Mouse (Mus musculus): ENCODE results near the gene Abi2. TPM values are rescaled to one million over a fixed set of nuclear protein-coding genes. Genes with fewer than 3 reads are reported as not detected.

Gene Abi2
- polyA plus RNA-seq (2014; fragmentation: Nextera tagmentation; extraction: Ambion mirVana), result 17.1 and 18.6 TPM in 2 replicates

GRCm38 (mm10) chr1:60409168-60409828, at the start of gene Abi2:
Abi2 (plus strand) TSS chr1:60409619.
- Histone ChIP-seq H3K36me3 (ENCODE audit: control insufficient read depth, insufficient read depth, low read length) (no peaks in the 10 kb centered on the region), H3K4me3 (ENCODE audit: low read depth, low read length) (peak within 1 kb of the TSS; percentile 97), H3K27me3 (replicated peaks; ENCODE audit: control insufficient read depth, insufficient read depth, low read length) (no peaks in the 10 kb centered on the region), H3K9ac (ENCODE audit: low read depth, low read length) (peak within 1 kb of the TSS; percentile 94), H3K4me2 (ENCODE audit: low read depth, low read length) (peak within 1 kb of the TSS; percentile 62), H3K9me3 (ENCODE audit: control insufficient read depth, low read length) (no peaks in the 10 kb centered on the region), H3K4me1 (ENCODE audit: control insufficient read depth, insufficient read depth, low read length) (peaks cover 17% of the 10 kb centered on the region), H3K27ac (replicated peaks; ENCODE audit: low read depth, low read length) (peak within 1 kb of the TSS; percentile 94)
- DNase-seq (ENCODE audit: low spot score) (peak; percentile 94), ATAC-seq (ENCODE audit: low read depth) (peak; percentile 93)
- WGBS, result 0% methylated on average over 16 of the region's 69 CpGs

GRCm38 (mm10) chr1:60361626-60362025, 47.8 kb upstream of the Abi2 start:
- no peak overlapping the region for H3K4me3 ChIP-seq (ENCODE audit: low read depth, low read length)
- H3K27me3 ChIP-seq (replicated peaks; ENCODE audit: control insufficient read depth, insufficient read depth, low read length), result no peaks in the 10 kb centered on the region
- H3K9ac ChIP-seq (ENCODE audit: low read depth, low read length), result no peak overlapping the region
- peaks cover 23% of the 10 kb centered on the region for H3K36me3 ChIP-seq (ENCODE audit: control insufficient read depth, insufficient read depth, low read length)
- DNase-seq (ENCODE audit: low spot score) (no peak), ATAC-seq (ENCODE audit: low read depth) (no peak)
- no peaks in the 10 kb centered on the region for H3K4me1 ChIP-seq (ENCODE audit: control insufficient read depth, insufficient read depth, low read length)
- H3K9me3 ChIP-seq (ENCODE audit: control insufficient read depth, low read length), result no peaks in the 10 kb centered on the region
- H3K4me2 ChIP-seq (ENCODE audit: low read depth, low read length), result no peak overlapping the region
- WGBS, result 93% methylated on average over 1 of the region's 1 CpGs
- no peak overlapping the region for H3K27ac ChIP-seq (replicated peaks; ENCODE audit: low read depth, low read length)

DNA sequence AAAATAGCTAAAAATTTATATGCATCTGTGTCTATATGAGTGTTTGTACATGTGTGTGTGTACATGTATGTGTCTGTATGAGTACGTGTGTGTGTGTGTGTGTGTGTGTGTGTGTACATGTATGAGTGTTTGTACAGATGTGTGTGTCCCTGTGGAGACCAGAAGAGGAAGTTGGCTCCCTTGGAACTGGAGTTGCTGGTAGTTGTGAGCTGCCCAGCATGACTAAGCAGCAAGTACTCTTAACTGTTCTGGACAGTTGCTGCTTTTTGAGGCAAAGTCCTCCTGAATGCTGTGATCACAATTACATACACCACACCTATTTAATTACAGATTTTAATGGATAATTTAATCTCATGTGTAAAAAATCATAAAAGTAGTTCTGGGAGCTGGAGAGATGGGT, 32.9 kb upstream of the Abi2 start:
- Histone ChIP-seq H3K27me3 (replicated peaks; ENCODE audit: control insufficient read depth, insufficient read depth, low read length) (no peaks in the 10 kb centered on the region), H3K36me3 (ENCODE audit: control insufficient read depth, insufficient read depth, low read length) (peaks cover 47% of the 10 kb centered on the region), H3K4me2 (ENCODE audit: low read depth, low read length) (no peak overlapping the region), H3K9ac (ENCODE audit: low read depth, low read length) (no peak overlapping the region), H3K9me3 (ENCODE audit: control insufficient read depth, low read length) (no peaks in the 10 kb centered on the region), H3K4me1 (ENCODE audit: control insufficient read depth, insufficient read depth, low read length) (no peaks in the 10 kb centered on the region), H3K4me3 (ENCODE audit: low read depth, low read length) (no peak overlapping the region), H3K27ac (replicated peaks; ENCODE audit: low read depth, low read length) (no peak overlapping the region)
- DNase-seq (ENCODE audit: low spot score) (no peak), ATAC-seq (ENCODE audit: low read depth) (no peak)
- WGBS, result 96% methylated on average over 1 of the region's 1 CpGs

DNA sequence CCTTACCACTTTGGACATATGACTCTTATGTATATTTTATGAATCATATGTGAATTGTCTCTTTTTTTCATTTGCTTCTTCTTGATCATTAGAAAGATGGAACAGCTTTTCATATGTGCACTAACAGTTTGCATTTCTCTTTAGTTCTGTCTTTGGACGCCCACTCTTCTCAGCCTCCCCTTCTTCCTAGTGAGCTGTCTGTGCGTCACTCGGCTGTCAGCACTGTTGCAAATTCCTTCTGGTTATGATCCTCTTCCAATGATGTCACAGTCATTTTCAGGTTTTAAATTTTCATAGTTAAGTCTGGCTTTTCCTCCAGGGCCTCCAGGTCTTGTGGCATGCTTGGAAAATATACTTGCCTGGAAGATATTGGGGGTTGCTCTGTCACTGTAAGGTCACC, 27.5 kb upstream of the Abi2 start:
- Histone ChIP-seq H3K9me3 (ENCODE audit: control insufficient read depth, low read length) (no peaks in the 10 kb centered on the region), H3K27me3 (replicated peaks; ENCODE audit: control insufficient read depth, insufficient read depth, low read length) (no peaks in the 10 kb centered on the region), H3K9ac (ENCODE audit: low read depth, low read length) (no peak overlapping the region), H3K4me1 (ENCODE audit: control insufficient read depth, insufficient read depth, low read length) (no peaks in the 10 kb centered on the region), H3K4me3 (ENCODE audit: low read depth, low read length) (no peak overlapping the region), H3K36me3 (ENCODE audit: control insufficient read depth, insufficient read depth, low read length) (peaks cover 36% of the 10 kb centered on the region), H3K27ac (replicated peaks; ENCODE audit: low read depth, low read length) (no peak overlapping the region), H3K4me2 (ENCODE audit: low read depth, low read length) (no peak overlapping the region)
- 87% methylated on average over 3 of the region's 3 CpGs for WGBS
- no peak for DNase-seq (ENCODE audit: low spot score)
- ATAC-seq (ENCODE audit: low read depth), result no peak

DNA sequence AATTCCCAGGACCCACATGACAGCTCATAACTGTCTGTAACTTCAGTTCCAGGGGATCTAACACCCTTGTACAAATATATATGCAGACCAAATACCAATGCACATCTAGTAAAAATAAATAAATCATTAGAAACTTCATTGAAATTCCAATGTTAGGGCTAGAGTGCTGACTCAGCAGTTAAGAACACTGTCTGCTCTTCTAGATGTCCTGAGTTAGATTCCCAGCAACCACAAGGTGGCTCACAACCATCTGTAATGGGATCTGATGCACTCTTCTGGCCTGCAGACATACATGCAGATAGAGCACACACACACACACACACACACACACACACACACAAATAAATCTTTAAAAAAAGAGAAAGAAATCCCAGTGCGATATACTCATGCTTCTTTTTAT, 4.6 kb upstream of the Abi2 start:
- Histone ChIP-seq H3K27me3 (replicated peaks; ENCODE audit: control insufficient read depth, insufficient read depth, low read length) (no peaks in the 10 kb centered on the region), H3K4me2 (ENCODE audit: low read depth, low read length) (no peak overlapping the region), H3K4me1 (ENCODE audit: control insufficient read depth, insufficient read depth, low read length) (0 out of 2 replicates have a peak, but pooled peaks cover 8% of the 10 kb centered on the region), H3K4me3 (ENCODE audit: low read depth, low read length) (no peak overlapping the region), H3K9ac (ENCODE audit: low read depth, low read length) (no peak overlapping the region), H3K9me3 (ENCODE audit: control insufficient read depth, low read length) (no peaks in the 10 kb centered on the region), H3K36me3 (ENCODE audit: control insufficient read depth, insufficient read depth, low read length) (no peaks in the 10 kb centered on the region), H3K27ac (replicated peaks; ENCODE audit: low read depth, low read length) (no peak overlapping the region)
- DNase-seq (ENCODE audit: low spot score), result no peak
- no peak for ATAC-seq (ENCODE audit: low read depth)
- 95% methylated on average over 1 of the region's 1 CpGs for WGBS

DNA sequence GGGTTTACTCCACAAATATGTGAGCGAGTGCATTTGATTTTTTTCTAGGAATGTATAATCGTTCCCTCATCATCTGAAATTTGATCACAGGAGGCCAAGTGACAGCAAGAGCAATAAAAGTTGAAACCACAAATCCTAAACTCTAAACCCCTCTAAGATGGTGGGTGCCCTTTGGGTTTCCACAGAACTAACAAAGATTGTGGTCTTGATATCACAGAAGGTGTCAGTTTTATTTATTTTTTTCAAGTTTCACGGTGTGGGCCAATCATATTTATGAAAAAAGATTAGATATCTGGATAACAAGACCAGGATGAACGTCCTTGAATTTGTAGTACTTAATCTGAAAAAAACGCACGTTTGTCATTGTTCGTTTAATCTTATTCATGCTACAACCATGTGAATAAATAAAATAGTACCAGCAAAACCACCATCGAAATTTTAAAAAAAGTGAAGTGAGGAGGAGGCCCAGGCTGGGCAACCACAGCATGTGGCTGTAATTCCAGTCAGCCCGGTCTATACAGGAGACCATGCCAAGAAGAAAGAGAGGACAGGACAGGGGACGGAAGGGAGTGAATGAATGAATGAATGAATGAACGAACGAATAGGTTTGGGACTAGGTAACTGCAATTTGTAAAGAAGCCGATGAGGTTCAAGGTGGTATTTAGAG, 785 bp upstream of the Abi2 start:
- WGBS, result 10% methylated on average over 13 of the region's 13 CpGs
- Histone ChIP-seq H3K27ac (replicated peaks; ENCODE audit: low read depth, low read length) (peak overlapping the region; percentile 94), H3K9me3 (ENCODE audit: control insufficient read depth, low read length) (no peaks in the 10 kb centered on the region), H3K4me1 (ENCODE audit: control insufficient read depth, insufficient read depth, low read length) (peaks cover 17% of the 10 kb centered on the region), H3K9ac (ENCODE audit: low read depth, low read length) (peak overlapping the region; percentile 94), H3K4me2 (ENCODE audit: low read depth, low read length) (peak overlapping the region; percentile 62), H3K4me3 (ENCODE audit: low read depth, low read length) (peak overlapping the region; percentile 97), H3K36me3 (ENCODE audit: control insufficient read depth, insufficient read depth, low read length) (no peaks in the 10 kb centered on the region), H3K27me3 (replicated peaks; ENCODE audit: control insufficient read depth, insufficient read depth, low read length) (no peaks in the 10 kb centered on the region)
- DNase-seq (ENCODE audit: low spot score) (no peak), ATAC-seq (ENCODE audit: low read depth) (peak; percentile 47)

GRCm38 (mm10) chr1:60409928-60410817, 754 bp downstream of the Abi2 start:
- peak; percentile 70 for ATAC-seq (ENCODE audit: low read depth)
- DNase-seq (ENCODE audit: low spot score), result peak; percentile 57
- H3K36me3 ChIP-seq (ENCODE audit: control insufficient read depth, insufficient read depth, low read length), result no peaks in the 10 kb centered on the region
- H3K27ac ChIP-seq (replicated peaks; ENCODE audit: low read depth, low read length), result peak overlapping the region; percentile 94
- under 1% methylated on average over 25 of the region's 54 CpGs for WGBS
- peaks cover 17% of the 10 kb centered on the region for H3K4me1 ChIP-seq (ENCODE audit: control insufficient read depth, insufficient read depth, low read length)
- peak overlapping the region; percentile 62 for H3K4me2 ChIP-seq (ENCODE audit: low read depth, low read length)
- H3K9ac ChIP-seq (ENCODE audit: low read depth, low read length), result peak overlapping the region; percentile 94
- H3K27me3 ChIP-seq (replicated peaks; ENCODE audit: control insufficient read depth, insufficient read depth, low read length), result no peaks in the 10 kb centered on the region
- no peaks in the 10 kb centered on the region for H3K9me3 ChIP-seq (ENCODE audit: control insufficient read depth, low read length)
- peak overlapping the region; percentile 97 for H3K4me3 ChIP-seq (ENCODE audit: low read depth, low read length)

- H3K4me3 ChIP-seq (ENCODE audit: low read depth, low read length), result no peak overlapping the region
- H3K36me3 ChIP-seq (ENCODE audit: control insufficient read depth, insufficient read depth, low read length), result no peaks in the 10 kb centered on the region
- H3K4me2 ChIP-seq (ENCODE audit: low read depth, low read length), result no peak overlapping the region
- 52% methylated on average over 3 of the region's 3 CpGs for WGBS
- ATAC-seq (ENCODE audit: low read depth) (no peak), DNase-seq (ENCODE audit: low spot score) (peak; percentile 82)
- no peak overlapping the region for H3K9ac ChIP-seq (ENCODE audit: low read depth, low read length)
- H3K27me3 ChIP-seq (replicated peaks; ENCODE audit: control insufficient read depth, insufficient read depth, low read length), result no peaks in the 10 kb centered on the region
- no peak overlapping the region for H3K27ac ChIP-seq (replicated peaks; ENCODE audit: low read depth, low read length)
- no peaks in the 10 kb centered on the region for H3K9me3 ChIP-seq (ENCODE audit: control insufficient read depth, low read length)
- peaks cover 7% of the 10 kb centered on the region; the same call in 1 of the 2 replicates for H3K4me1 ChIP-seq (ENCODE audit: control insufficient read depth, insufficient read depth, low read length)
Measured at GRCm38 (mm10) chr1:60416724-60417123, 7.3 kb downstream of the Abi2 start.
